Mouse (Mus musculus): ENCODE measurements around the gene Omt2b. TPM values are rescaled to one million over a fixed set of nuclear protein-coding genes. Genes with fewer than 3 reads are reported as not detected.
"Not testable (repeated sequence)": the region's sequence is repeated elsewhere in the genome, so short reads cannot be mapped to it uniquely, and the experiment has no call there.

Gene Omt2b
- polyA plus RNA-seq (2014; fragmentation: Nextera tagmentation; extraction: Ambion mirVana): not detected in 2 replicates

DNA sequence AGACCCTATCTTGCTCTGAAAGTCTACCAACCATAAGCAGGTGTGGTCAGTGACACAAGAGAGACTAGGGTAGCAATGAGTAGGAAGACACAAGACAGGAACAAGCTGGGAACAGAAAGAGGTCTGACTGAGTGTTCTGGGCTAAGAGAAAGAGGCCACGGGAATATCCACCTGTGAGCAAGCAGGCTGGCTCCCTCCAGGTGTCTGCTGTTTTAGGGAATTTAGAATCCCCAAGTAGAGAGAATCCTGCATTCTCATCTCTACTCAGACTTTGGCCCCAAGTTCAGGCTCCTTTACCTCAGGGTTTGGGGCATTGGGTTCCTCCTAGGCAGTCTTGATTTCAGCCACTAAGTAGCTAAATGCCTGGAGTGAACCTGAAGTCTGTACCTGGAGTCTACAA is at the start of gene Omt2b:
Gene Omt2b, plus strand, starts transcription at position 301 of the 400 bp plus-strand sequence.
- not testable (repeated sequence) for H3K4me3 ChIP-seq (ENCODE audit: low read depth, low read length); H3K27ac ChIP-seq (ENCODE audit: low read depth, low read length); H3K9ac ChIP-seq (ENCODE audit: low read length); H3K4me2 ChIP-seq (ENCODE audit: low read depth); H3K4me1 ChIP-seq (ENCODE audit: control insufficient read depth, insufficient read depth, low read length); H3K36me3 ChIP-seq (ENCODE audit: control insufficient read depth, insufficient read depth, low read length); H3K9me3 ChIP-seq (ENCODE audit: control insufficient read depth, low read length); DNase-seq (ENCODE audit: low spot score); H3K27me3 ChIP-seq (ENCODE audit: control insufficient read depth, insufficient read depth, low read length); ATAC-seq (ENCODE audit: insufficient read depth, low FRiP score, low TSS enrichment)
- WGBS: 88% methylated on average over 1 of the region's 1 CpGs

GRCm38 (mm10) chr9:78282002-78282711 is 45.2 kb upstream of the Omt2b start:
- H3K4me2 ChIP-seq (ENCODE audit: low read depth); H3K27ac ChIP-seq (ENCODE audit: low read depth, low read length); H3K9ac ChIP-seq (ENCODE audit: low read length); ATAC-seq (ENCODE audit: insufficient read depth, low FRiP score, low TSS enrichment); H3K4me1 ChIP-seq (ENCODE audit: control insufficient read depth, insufficient read depth, low read length); H3K4me3 ChIP-seq (ENCODE audit: low read depth, low read length); H3K9me3 ChIP-seq (ENCODE audit: control insufficient read depth, low read length); H3K27me3 ChIP-seq (ENCODE audit: control insufficient read depth, insufficient read depth, low read length); DNase-seq (ENCODE audit: low spot score); H3K36me3 ChIP-seq (ENCODE audit: control insufficient read depth, insufficient read depth, low read length): not testable (repeated sequence)
- 83% methylated on average over 4 of the region's 4 CpGs for WGBS

GRCm38 (mm10) chr9:78289063-78289462 is 38.3 kb upstream of the Omt2b start:
- not testable (repeated sequence) for H3K36me3 ChIP-seq (ENCODE audit: control insufficient read depth, insufficient read depth, low read length); ATAC-seq (ENCODE audit: insufficient read depth, low FRiP score, low TSS enrichment); H3K27ac ChIP-seq (ENCODE audit: low read depth, low read length); H3K9ac ChIP-seq (ENCODE audit: low read length); H3K4me3 ChIP-seq (ENCODE audit: low read depth, low read length); H3K4me1 ChIP-seq (ENCODE audit: control insufficient read depth, insufficient read depth, low read length); DNase-seq (ENCODE audit: low spot score); H3K27me3 ChIP-seq (ENCODE audit: control insufficient read depth, insufficient read depth, low read length); H3K9me3 ChIP-seq (ENCODE audit: control insufficient read depth, low read length); H3K4me2 ChIP-seq (ENCODE audit: low read depth)
- WGBS: 76% methylated on average over 1 of the region's 1 CpGs

DNA sequence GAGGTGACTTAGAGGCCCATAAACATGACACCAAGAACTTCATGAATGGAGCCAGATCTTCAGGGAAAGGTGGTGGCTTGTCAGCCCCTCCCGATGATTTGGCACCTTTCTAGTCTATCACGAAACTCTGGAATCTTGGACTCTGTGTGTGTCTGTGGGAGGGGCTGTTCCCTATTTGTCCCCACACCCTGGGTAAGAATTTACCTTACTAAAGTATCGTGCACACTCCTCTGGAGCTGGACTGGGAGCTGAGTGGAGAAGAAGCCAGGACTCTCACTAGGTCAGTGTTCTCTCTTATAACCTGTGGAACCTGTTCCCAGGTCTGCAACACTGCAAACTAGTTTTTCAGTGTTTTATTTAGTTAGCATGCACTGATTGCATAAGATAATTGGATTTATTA is 37.7 kb upstream of the Omt2b start, which contains the start of gene Gm10639:
Gene Gm10639, plus strand, starts transcription at position 201 of the 400 bp plus-strand sequence.
- H3K36me3 ChIP-seq (ENCODE audit: control insufficient read depth, insufficient read depth, low read length); H3K27ac ChIP-seq (ENCODE audit: low read depth, low read length); H3K4me2 ChIP-seq (ENCODE audit: low read depth); H3K9ac ChIP-seq (ENCODE audit: low read length); H3K27me3 ChIP-seq (ENCODE audit: control insufficient read depth, insufficient read depth, low read length); H3K4me3 ChIP-seq (ENCODE audit: low read depth, low read length); ATAC-seq (ENCODE audit: insufficient read depth, low FRiP score, low TSS enrichment); H3K4me1 ChIP-seq (ENCODE audit: control insufficient read depth, insufficient read depth, low read length); H3K9me3 ChIP-seq (ENCODE audit: control insufficient read depth, low read length); DNase-seq (ENCODE audit: low spot score): not testable (repeated sequence)
- 92% methylated on average over 3 of the region's 3 CpGs for WGBS

DNA sequence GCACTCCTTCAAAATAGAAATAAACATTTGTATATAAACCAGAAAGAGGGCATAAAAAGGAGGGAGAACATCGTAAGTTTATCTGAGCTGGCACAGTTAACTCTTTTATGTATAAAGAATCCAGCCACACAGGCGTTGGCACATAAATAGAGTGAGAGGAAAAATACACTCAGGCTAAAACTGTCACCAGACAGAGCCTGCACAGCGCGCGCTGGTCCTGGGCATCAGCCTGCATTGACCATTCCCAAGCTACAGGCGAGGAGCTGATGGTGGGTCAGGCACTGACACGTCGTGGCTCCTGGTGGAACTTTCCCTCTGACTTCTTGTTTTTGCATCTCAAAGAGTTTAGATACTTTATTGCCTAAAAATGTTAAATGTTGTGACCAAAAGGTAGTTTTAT is 34.9 kb upstream of the Omt2b start:
- H3K27me3 ChIP-seq (ENCODE audit: control insufficient read depth, insufficient read depth, low read length); ATAC-seq (ENCODE audit: insufficient read depth, low FRiP score, low TSS enrichment); DNase-seq (ENCODE audit: low spot score); H3K4me3 ChIP-seq (ENCODE audit: low read depth, low read length); H3K36me3 ChIP-seq (ENCODE audit: control insufficient read depth, insufficient read depth, low read length); H3K27ac ChIP-seq (ENCODE audit: low read depth, low read length); H3K4me2 ChIP-seq (ENCODE audit: low read depth); H3K9me3 ChIP-seq (ENCODE audit: control insufficient read depth, low read length); H3K4me1 ChIP-seq (ENCODE audit: control insufficient read depth, insufficient read depth, low read length); H3K9ac ChIP-seq (ENCODE audit: low read length): not testable (repeated sequence)
- WGBS: 90% methylated on average over 8 of the region's 8 CpGs

DNA sequence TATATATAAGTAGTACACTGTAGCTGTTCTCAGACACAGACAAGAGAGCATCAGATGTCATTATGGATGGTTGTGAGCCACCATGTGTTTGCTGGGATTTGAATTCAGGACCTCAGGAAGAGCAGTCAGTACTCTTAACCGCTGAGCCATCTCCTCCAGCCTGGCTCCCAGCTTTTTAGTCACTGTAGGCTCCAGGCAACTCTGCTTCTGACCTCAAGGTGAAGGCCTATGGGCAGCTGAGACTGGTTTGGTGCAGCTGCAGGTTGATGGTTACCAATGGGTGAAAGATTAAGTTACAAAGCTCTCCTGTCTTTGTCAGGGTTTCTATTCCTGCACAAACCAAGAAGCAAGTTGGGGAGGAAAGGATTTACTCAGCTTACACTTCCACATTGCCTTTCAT is 33.7 kb upstream of the Omt2b start:
- H3K27ac ChIP-seq (ENCODE audit: low read depth, low read length); ATAC-seq (ENCODE audit: insufficient read depth, low FRiP score, low TSS enrichment): not testable (repeated sequence)
- 79% methylated on average over 1 of the region's 1 CpGs for WGBS

GRCm38 (mm10) chr9:78294781-78295180 is 32.6 kb upstream of the Omt2b start:
- not testable (repeated sequence) for H3K9ac ChIP-seq (ENCODE audit: low read length); H3K36me3 ChIP-seq (ENCODE audit: control insufficient read depth, insufficient read depth, low read length); H3K9me3 ChIP-seq (ENCODE audit: control insufficient read depth, low read length); DNase-seq (ENCODE audit: low spot score); H3K4me1 ChIP-seq (ENCODE audit: control insufficient read depth, insufficient read depth, low read length); H3K4me2 ChIP-seq (ENCODE audit: low read depth); ATAC-seq (ENCODE audit: insufficient read depth, low FRiP score, low TSS enrichment); H3K4me3 ChIP-seq (ENCODE audit: low read depth, low read length); H3K27me3 ChIP-seq (ENCODE audit: control insufficient read depth, insufficient read depth, low read length); H3K27ac ChIP-seq (ENCODE audit: low read depth, low read length)
- 76% methylated on average over 4 of the region's 7 CpGs for whole genome bisulfite sequencing

More for the DNA sequence above, 33.7 kb upstream of the Omt2b start:
- not testable (repeated sequence) for H3K9ac ChIP-seq (ENCODE audit: low read length); H3K27me3 ChIP-seq (ENCODE audit: control insufficient read depth, insufficient read depth, low read length); H3K9me3 ChIP-seq (ENCODE audit: control insufficient read depth, low read length); H3K4me3 ChIP-seq (ENCODE audit: low read depth, low read length); DNase-seq (ENCODE audit: low spot score); H3K36me3 ChIP-seq (ENCODE audit: control insufficient read depth, insufficient read depth, low read length); H3K4me1 ChIP-seq (ENCODE audit: control insufficient read depth, insufficient read depth, low read length); H3K4me2 ChIP-seq (ENCODE audit: low read depth)

DNA sequence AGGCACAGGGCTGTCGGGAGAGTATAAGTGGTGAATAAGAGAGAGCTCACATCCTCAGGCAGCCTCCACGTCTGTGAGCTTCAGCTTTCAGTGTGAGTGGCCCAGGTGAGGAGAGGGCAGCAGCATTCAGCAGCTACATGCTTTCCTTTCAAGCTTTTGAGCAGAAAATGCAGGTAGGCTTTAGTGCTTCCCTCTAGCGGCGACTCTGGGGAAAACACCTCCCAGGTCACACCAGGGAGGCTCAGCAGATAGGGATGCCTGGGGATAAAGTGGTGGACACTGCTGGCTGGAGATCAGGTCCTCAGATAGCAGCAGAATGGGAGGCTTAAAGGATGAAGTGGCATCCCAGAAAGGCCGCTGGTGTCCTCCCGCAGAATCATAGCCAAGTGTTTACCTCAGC is 31.3 kb upstream of the Omt2b start:
- not testable (repeated sequence) for H3K27ac ChIP-seq (ENCODE audit: low read depth, low read length); H3K4me2 ChIP-seq (ENCODE audit: low read depth); ATAC-seq (ENCODE audit: insufficient read depth, low FRiP score, low TSS enrichment); H3K9me3 ChIP-seq (ENCODE audit: control insufficient read depth, low read length); H3K9ac ChIP-seq (ENCODE audit: low read length); H3K4me1 ChIP-seq (ENCODE audit: control insufficient read depth, insufficient read depth, low read length); H3K27me3 ChIP-seq (ENCODE audit: control insufficient read depth, insufficient read depth, low read length); H3K4me3 ChIP-seq (ENCODE audit: low read depth, low read length); H3K36me3 ChIP-seq (ENCODE audit: control insufficient read depth, insufficient read depth, low read length)
- peak; percentile 65 for DNase-seq (ENCODE audit: low spot score)
- 18% methylated on average over 6 of the region's 6 CpGs for WGBS

DNA sequence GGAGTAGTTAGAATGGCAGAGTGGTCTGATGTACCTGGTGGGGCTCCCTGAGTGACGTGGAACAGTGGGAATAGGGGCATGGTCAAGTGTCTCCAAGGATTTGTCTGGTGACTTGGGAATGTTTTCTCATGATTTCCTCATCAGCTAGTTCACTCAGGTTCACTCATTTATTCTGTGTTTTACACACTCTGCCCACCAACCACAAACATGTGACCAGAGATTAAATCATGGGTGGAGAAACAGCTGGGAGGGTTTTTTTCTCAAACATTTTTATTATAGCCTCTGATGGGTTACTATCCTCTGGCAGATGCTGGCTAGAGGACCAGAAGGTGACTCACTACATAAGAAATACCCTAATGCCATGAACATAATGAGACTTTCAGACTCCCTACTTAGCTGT is 29.2 kb upstream of the Omt2b start:
- H3K9me3 ChIP-seq (ENCODE audit: control insufficient read depth, low read length): no peaks in the 10 kb centered on the region
- H3K4me2 ChIP-seq (ENCODE audit: low read depth): no peak overlapping the region
- H3K36me3 ChIP-seq (ENCODE audit: control insufficient read depth, insufficient read depth, low read length): no peaks in the 10 kb centered on the region
- ATAC-seq (ENCODE audit: insufficient read depth, low FRiP score, low TSS enrichment): no peak
- WGBS: 77% methylated on average over 1 of the region's 1 CpGs
- no peak for DNase-seq (ENCODE audit: low spot score)
- no peak overlapping the region for H3K4me3 ChIP-seq (ENCODE audit: low read depth, low read length)
- H3K27me3 ChIP-seq (ENCODE audit: control insufficient read depth, insufficient read depth, low read length): no peaks in the 10 kb centered on the region
- H3K27ac ChIP-seq (ENCODE audit: low read depth, low read length): no peak overlapping the region
- no peaks in the 10 kb centered on the region for H3K4me1 ChIP-seq (ENCODE audit: control insufficient read depth, insufficient read depth, low read length)
- H3K9ac ChIP-seq (ENCODE audit: low read length): no peak overlapping the region
